Mouse (Mus musculus) c-Kit-negative CD71-positive TER-119-positive erythroid progenitor cells, embryonic 14.5 days (primary cell): ENCODE measurements at regions not wholly inside any gene's neighbourhood (a gene's known extent, or its start where the extent isn't known, plus 50 kb on each side); places are given as distances from the start of the nearest gene placed in this dataset.

ENCODE experiments used
- DNase-seq: peaks from one replicate; pipeline ENCODE4 v3.0.0-alpha.2; 2013; ENCODE audit warnings: low read depth, low spot score

- DNase-seq = no peak
Measured at GRCm38 (mm10) chr4:131014301-131015081, 70.3 kb downstream of the Matn1 start.

- DNase-seq = no peak
Measured at GRCm38 (mm10) chr4:131015156-131015555, 71.0 kb downstream of the Matn1 start.

GRCm38 (mm10) chr4:131023601-131024000 is 79.4 kb downstream of the Matn1 start:
- DNase-seq = no peak

- DNase-seq = no peak
Measured at GRCm38 (mm10) chr4:131036292-131036691, 92.1 kb downstream of the Matn1 start.

- no peak for DNase-seq
Measured at GRCm38 (mm10) chr4:131037179-131037578, 93.0 kb downstream of the Matn1 start.

GRCm38 (mm10) chr4:131039686-131040085 is 95.5 kb downstream of the Matn1 start:
- DNase-seq = no peak

GRCm38 (mm10) chr4:131041210-131041609 is 97.0 kb downstream of the Matn1 start:
- no peak for DNase-seq

GRCm38 (mm10) chr4:131046101-131046500 is 101.9 kb downstream of the Matn1 start:
- DNase-seq = no peak

- DNase-seq = no peak
Measured at GRCm38 (mm10) chr4:131046969-131047650, 102.9 kb downstream of the Matn1 start.

- DNase-seq = no peak
Measured at GRCm38 (mm10) chr4:131056293-131056692, 112.1 kb downstream of the Matn1 start.

- DNase-seq = no peak
Measured at GRCm38 (mm10) chr4:131059572-131059971, 115.4 kb downstream of the Matn1 start.

GRCm38 (mm10) chr4:131060191-131060680 is 116.1 kb downstream of the Matn1 start:
- no peak for DNase-seq

- DNase-seq = no peak
Measured at GRCm38 (mm10) chr4:131060706-131061105, 116.5 kb downstream of the Matn1 start.

- no peak for DNase-seq
Measured at GRCm38 (mm10) chr4:131062592-131062991, 118.4 kb downstream of the Matn1 start.

GRCm38 (mm10) chr4:131066186-131066939 is 122.2 kb downstream of the Matn1 start:
- no peak for DNase-seq

- DNase-seq = no peak
Measured at GRCm38 (mm10) chr4:131070566-131070965, 126.4 kb downstream of the Matn1 start.

- no peak for DNase-seq
Measured at GRCm38 (mm10) chr4:131072623-131073022, 128.4 kb downstream of the Matn1 start.

GRCm38 (mm10) chr4:131073420-131073819 is 129.2 kb downstream of the Matn1 start:
- DNase-seq = no peak

GRCm38 (mm10) chr4:131075326-131075932 is 131.2 kb downstream of the Matn1 start:
- DNase-seq = no peak

GRCm38 (mm10) chr4:131076628-131077027 is 132.4 kb downstream of the Matn1 start:
- DNase-seq = no peak

- DNase-seq = no peak
Measured at GRCm38 (mm10) chr4:131080113-131080512, 135.9 kb downstream of the Matn1 start.

- DNase-seq = no peak
Measured at GRCm38 (mm10) chr4:131083405-131083804, 139.2 kb downstream of the Matn1 start.
